Mouse (Mus musculus): ENCODE data around the gene Mocs3.

DNA sequence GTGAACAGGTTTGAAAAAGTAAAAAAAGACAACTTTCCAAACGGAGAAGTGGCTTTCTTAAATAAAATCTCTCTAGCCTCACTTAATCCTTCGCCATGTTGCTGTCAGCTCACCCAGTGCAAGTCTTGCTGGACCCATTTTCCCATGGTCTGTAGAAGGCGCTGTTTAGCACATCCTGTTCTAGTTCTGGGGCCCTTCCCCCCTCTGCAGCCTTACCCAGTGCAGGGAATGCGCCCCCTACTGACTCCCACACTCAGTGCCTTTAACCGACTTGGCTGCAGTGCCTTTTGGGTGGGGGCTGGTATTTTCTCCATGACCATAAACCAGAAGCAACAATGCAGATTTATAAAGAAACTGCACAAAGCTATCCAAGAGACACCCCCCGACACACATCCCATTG, 25.2 kb upstream of the Mocs3 start:
- TF ChIP-seq CTCF (IDR thresholded peaks at IDR 0.05; ENCODE audit: low read depth, low read length) (peak; percentile 83), GATA1 (IDR thresholded peaks at IDR 0.05; ENCODE audit: borderline replicate concordance, low read length) (no peak)

All from G1E (cell line).